Mouse (Mus musculus) forelimb bud, embryonic 11.5 days (tissue): ENCODE measurements around the gene 2010003K11Rik.
"Not testable (repeated sequence)": the region's sequence is repeated elsewhere in the genome, so short reads cannot be mapped to it uniquely, and the experiment has no call there.

ENCODE experiments used
- DNase-seq: peaks from one replicate; pipeline ENCODE4 v3.0.0-alpha.2; 2012; ENCODE audit warnings: low read depth, low spot score

Gene 2010003K11Rik

GRCm38 (mm10) chr19:4461981-4462380 is 36.4 kb downstream of the 2010003K11Rik start:
- no peak for DNase-seq

GRCm38 (mm10) chr19:4456227-4456626 is 42.2 kb downstream of the 2010003K11Rik start:
- DNase-seq = peak; percentile 53

- no peak for DNase-seq
Observed at GRCm38 (mm10) chr19:4455071-4455800, 43.1 kb downstream of the 2010003K11Rik start.

GRCm38 (mm10) chr19:4454040-4454439 is 44.3 kb downstream of the 2010003K11Rik start:
- DNase-seq = not testable (repeated sequence)

- DNase-seq = no peak
Observed at GRCm38 (mm10) chr19:4452525-4452924, 45.9 kb downstream of the 2010003K11Rik start.

GRCm38 (mm10) chr19:4451965-4452364 is 46.4 kb downstream of the 2010003K11Rik start:
- DNase-seq = no peak

GRCm38 (mm10) chr19:4451098-4451497 is 47.3 kb downstream of the 2010003K11Rik start:
- no peak for DNase-seq

- DNase-seq = no peak
Observed at GRCm38 (mm10) chr19:4450666-4451065, 47.7 kb downstream of the 2010003K11Rik start.

- DNase-seq = no peak
Observed at GRCm38 (mm10) chr19:4449230-4449629, 49.2 kb downstream of the 2010003K11Rik start.

GRCm38 (mm10) chr19:4447445-4447844 is 50.9 kb downstream of the 2010003K11Rik start:
- no peak for DNase-seq
